Mouse (Mus musculus) brown adipose tissue, adult 24 weeks (tissue): ENCODE results near the gene Rps10. TPM values are rescaled to one million over a fixed set of nuclear protein-coding genes. Genes with fewer than 3 reads are reported as not detected.

Experiments
- H3K27ac ChIP-seq: fragments of 200-500 bp; replicated peaks from 2 replicates; pipeline ENCODE4 v1.5.1; 2012; ENCODE audit warnings: low read depth, mild to moderate bottlenecking, low read length
- H3K4me1 ChIP-seq: fragments of 200-500 bp; 2 replicates; pipeline ENCODE4 v1.6.1; 2012; ENCODE audit warnings: low read length, mixed read lengths; ENCODE audit not compliant: control insufficient read depth, insufficient read depth, insufficient read length
- H3K4me3 ChIP-seq: fragments of 200-500 bp; 2 replicates; pipeline ENCODE4 v1.5.1; 2012; ENCODE audit warnings: low read depth, mild to moderate bottlenecking, low read length, moderate library complexity; ENCODE audit not compliant: insufficient read depth
- polyA plus RNA-seq: library from polyadenylated mRNA; stranded (reverse); fragments of >200 nt; gene quantifications from 2 replicates; pipeline ENCODE4 v1.2.4, GENCODE M21; 2012; ENCODE audit not compliant: missing spikeins, insufficient read depth, insufficient read length

Gene Rps10
- polyA plus RNA-seq, 1 experiment: 765 TPM

DNA sequence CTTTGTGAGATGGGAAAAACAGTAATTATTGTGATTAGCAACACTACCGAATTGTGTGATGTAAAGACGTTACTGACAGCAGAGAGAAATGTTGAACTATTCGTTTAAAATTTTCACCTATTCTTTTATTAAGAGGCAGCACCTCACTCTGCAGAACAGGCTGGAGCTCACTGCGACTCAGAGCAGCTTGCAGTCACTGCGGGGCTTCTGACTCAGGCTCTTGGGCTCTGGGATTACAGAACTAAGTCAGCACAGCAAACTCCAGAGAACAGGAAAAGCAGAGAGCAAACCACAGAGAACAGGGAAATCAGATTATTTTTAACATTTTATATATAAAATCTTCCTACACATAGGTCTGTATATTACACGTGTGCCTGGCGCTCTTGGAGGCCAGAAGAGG lies 26.9 kb downstream of the Rps10 start:
- peaks cover 12% of the 10 kb centered on the region for H3K4me1 ChIP-seq

DNA sequence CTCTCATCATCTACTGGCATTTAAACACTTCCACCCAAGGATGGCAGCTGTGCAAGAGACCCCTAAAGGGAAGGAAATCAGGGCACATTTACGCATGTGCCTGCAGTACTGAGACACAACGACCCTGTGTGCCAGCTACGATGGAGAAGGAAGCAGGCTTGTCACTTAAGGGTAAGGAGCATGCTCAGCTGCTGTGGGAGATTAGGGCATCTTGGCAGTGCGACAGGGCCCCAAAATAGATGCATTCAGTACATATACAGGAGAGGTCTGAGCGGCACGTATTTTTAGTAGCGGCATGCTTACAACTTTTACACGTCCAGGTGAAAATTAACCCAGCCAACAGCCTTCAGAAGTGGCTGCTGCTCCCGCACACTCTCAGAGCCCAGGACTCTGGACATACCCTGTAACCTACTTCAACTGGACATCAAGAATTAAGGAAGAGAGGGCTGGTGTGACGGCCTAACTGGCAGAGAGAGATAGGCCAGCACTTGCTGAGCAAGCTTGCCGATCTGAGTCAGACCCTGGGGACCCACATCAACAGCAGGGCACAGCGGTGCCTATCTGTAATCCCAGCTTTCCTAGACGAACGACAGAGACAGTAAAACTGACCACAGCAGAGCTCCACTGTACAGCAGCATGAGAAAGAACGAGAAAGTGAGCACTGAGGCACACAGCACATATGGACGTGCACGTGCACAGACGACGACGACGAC lies 32.8 kb downstream of the Rps10 start:
- Histone ChIP-seq H3K4me1 (peaks cover 26% of the 10 kb centered on the region), H3K27ac (no peak overlapping the region), H3K4me3 (no peak overlapping the region)

More for the DNA sequence above, 26.9 kb downstream of the Rps10 start:
- Histone ChIP-seq H3K27ac (no peak overlapping the region), H3K4me3 (no peak overlapping the region)

DNA sequence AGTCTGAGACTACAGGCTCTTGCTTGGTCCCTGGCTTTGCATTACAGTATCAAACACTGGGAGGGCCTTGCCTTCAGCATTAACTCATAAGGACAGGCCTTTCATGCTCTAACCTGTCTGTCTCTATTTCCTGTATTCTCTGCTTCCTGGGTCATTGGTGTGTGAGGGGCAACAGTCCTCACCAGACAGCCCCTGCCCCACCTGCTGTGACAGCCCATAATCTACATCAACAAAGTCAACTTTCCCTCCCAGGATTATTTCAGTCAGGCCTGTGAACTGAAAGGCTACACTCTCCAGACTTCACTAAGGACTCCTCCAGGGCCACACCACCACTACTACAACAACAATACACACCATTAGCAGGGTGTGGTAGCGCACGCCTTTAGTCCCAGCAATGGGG lies 33.4 kb downstream of the Rps10 start:
- peaks cover 26% of the 10 kb centered on the region for H3K4me1 ChIP-seq
- no peak overlapping the region for H3K4me3 ChIP-seq

DNA sequence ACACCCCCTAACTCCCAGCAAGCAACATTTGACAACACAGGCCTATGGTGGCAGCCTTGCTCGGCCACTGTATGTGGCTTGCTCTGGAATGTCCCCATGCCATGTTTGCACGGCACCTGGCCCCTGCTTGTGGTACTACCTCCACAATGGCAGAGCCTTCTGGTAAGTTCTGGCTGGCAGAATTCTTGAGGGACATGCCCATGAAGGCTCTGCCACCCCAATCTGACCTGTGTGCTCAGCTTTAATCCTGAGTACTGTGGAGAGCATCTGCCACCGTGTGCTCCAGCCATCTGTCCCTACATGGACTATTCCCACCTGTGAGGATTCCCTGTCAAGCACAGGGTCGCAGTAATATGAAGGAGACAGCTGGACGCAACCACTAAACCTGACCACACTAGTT lies 35.6 kb downstream of the Rps10 start:
- no peak overlapping the region for H3K27ac ChIP-seq
- H3K4me1 ChIP-seq: peaks cover 26% of the 10 kb centered on the region
- H3K4me3 ChIP-seq: no peak overlapping the region

More for the DNA sequence above, 33.4 kb downstream of the Rps10 start:
- H3K27ac ChIP-seq: no peak overlapping the region

DNA sequence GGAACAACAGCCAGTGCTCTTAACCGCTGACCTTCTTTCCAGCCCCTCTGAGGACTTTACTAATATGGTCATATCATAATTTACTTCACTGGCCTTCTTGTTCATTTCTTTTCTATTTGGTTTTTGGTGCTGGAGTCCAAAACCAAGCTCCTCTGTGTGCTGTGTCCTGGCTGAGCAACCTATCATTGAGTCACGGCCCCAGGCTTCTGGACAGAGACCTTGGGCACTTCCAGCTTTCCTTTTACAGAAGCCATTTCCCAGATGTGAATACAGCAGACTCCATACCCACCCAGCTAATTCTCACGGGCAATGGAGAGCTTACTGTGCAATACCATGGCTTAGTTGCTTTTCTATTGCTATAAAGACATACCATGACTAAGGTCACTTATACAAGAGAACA lies 36.2 kb downstream of the Rps10 start:
- Histone ChIP-seq H3K4me3 (no peak overlapping the region), H3K4me1 (peaks cover 28% of the 10 kb centered on the region), H3K27ac (no peak overlapping the region)

DNA sequence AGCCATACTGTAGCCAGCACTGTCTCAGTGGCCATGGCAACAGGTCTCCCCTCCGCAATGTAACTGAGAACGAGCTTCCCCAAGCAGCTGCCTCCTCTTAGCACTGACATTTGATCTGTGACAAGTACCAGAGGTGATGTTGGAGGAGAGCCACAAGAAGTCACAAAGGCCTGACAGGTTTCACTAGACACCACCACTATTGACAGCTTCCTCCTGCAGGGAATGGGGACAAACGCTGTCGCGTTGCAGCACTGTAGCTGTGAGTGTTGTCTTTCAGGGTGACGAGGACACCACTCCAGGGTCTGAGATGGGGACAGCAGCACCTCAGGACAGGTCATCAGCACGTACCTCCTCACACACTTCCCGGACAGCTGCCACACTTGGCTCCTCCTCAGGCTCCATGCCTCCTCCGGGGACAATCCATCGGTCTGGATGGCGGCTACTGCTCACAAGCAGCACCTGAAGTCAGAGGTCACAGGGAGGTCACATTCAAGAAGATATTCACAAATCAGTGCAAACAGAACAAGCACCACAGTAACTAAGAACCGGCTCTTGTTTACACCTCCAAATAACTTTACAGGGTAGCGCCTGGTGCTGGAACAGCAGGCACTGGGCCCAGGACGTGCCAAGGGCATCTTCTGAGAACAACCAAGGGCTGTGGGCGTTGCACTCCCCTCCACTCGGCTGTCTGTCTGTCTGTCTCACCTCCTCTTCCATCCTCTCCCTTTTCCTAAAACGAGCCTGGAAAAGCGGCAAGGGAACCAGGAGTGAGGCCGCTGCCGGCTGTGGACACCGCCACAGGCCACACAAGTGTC lies 39.9 kb downstream of the Rps10 start:
- H3K27ac ChIP-seq: no peak overlapping the region
- H3K4me1 ChIP-seq: peaks cover 12% of the 10 kb centered on the region

DNA sequence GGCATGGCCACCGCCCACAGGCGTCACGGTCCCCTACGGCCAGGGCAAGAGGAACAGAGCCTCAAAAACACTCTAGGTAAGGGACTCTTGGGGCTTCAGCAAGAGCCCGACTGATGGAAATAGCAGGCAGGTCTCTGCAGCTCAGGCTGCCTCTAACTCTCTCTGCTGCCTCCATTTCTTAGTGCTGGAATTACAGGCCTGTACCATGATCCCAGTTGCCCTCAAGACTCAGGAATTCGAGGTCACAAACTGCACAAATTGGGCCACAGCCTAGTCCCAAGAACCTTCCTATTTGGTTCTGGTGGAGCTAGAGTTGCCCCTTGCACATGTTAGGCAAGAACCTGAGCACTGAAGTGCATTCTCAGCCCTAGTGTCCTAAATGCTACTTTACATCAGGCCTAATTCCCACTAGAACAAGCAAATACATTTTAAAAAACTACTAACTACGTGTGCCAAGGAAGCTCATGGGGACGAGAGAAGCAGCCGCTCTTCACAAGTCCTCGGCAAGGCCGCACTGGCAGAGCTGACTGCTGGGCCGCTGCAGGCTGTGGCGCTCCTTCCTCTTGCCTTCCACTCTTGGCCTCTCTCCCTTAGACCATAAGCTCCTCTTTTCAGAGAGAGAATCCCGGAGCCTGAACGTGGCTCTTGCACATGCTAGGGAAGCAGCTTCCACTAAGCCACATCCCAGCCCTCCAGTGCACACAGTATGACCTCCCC lies 40.7 kb downstream of the Rps10 start:
- Histone ChIP-seq H3K4me1 (peaks cover 8% of the 10 kb centered on the region), H3K4me3 (no peak overlapping the region), H3K27ac (no peak overlapping the region)

More for the DNA sequence above, 39.9 kb downstream of the Rps10 start:
- no peak overlapping the region for H3K4me3 ChIP-seq

DNA sequence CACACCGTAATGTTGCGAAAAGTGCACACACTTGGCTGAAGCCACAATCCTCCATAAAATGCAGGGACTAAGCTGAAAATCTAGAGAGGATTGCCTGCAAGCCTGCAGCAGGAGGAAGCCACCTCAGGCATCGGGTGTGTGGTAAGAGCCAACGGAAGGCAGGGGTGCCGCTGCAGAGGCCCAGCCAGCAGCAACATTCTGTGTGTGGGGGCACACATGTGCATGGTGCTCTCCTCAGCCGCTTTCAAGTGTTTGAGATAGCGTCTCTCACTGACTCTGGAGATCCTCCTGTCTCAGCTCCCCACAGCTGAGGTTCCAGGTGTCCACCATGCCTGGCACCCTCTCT lies 43.9 kb downstream of the Rps10 start:
- H3K27ac ChIP-seq: no peak overlapping the region
- H3K4me1 ChIP-seq: peaks cover 7% of the 10 kb centered on the region
- H3K4me3 ChIP-seq: no peak overlapping the region

DNA sequence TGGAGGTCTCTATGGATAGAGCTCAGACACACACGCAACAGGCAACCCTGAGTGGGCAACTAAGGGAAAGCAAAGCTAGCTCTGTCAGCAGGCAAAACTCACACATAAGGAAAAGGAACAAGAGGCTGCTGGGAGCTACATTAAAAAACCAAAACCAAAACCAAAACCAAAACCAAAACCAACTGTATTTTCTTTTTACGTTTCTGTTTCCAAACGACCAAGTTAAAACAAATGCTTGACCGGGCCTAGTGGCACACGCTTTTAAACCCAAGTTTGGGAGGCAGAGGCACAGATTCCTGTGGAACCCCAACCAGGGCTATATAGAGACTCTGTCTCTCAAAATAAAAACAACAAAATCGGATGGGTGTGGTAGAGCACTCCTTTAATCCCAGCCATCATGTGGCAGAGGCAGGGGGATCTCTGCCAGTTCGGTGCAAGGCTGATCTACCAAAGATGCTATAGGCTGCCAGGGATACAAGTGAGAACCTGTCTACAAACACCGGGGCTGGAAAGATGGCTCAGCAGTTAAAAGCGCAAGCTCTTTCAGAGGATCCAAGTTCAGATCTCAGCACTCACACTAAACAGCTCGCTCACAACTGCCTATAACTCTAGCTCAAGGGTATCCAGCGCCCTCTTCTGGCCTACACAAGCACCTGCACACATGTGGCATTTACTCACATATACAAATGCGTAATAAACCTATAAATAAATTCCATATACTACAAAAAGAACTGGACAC lies 44.5 kb downstream of the Rps10 start:
- H3K4me1 ChIP-seq: peaks cover 11% of the 10 kb centered on the region
- peak overlapping the region; percentile 40; the same call in 1 of the 2 replicates for H3K27ac ChIP-seq
- H3K4me3 ChIP-seq: peak overlapping the region; percentile 38; the same call in 1 of the 2 replicates

DNA sequence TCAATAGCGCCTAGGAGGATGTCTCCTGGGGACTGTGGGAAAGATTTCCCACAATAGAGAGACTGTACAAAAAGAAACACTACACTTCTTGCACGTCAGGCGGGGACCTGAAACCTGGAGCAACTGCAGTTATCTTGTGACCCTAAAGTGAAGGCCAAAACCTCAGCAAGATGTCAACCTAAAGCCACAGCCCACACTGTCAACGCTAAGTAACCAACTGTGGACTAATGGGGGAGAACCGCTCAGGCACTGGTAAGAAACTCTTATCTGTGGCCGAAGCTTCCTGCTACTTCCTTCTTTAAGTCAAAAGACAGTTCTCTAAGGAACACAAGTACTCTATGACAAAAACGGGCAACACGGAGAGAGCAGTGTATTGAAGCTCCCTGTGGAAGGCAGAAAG lies 48.2 kb downstream of the Rps10 start:
- Histone ChIP-seq H3K4me3 (no peak overlapping the region), H3K27ac (no peak overlapping the region), H3K4me1 (peaks cover 9% of the 10 kb centered on the region)

DNA sequence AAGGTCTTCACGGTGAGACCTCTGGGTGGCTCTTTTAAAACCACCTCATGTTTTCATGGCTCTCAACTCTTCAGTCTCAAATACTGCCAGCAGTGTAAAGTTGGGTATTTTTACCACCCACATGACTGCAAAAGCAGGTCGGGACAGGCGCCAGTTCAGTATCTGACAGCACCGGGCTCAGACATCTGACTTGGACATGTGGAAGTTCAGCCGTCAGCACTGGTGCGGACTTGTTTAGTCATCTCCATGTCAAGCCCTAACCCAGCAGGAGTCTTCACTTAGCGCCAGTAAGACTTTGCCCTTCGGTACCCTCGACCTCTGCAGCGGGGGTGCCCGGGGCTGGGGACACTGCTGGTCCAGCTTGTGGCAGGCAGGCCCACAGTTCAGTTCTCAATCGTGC lies 49.2 kb downstream of the Rps10 start:
- H3K4me3 ChIP-seq: no peak overlapping the region
- peaks cover 9% of the 10 kb centered on the region for H3K4me1 ChIP-seq
- H3K27ac ChIP-seq: no peak overlapping the region

DNA sequence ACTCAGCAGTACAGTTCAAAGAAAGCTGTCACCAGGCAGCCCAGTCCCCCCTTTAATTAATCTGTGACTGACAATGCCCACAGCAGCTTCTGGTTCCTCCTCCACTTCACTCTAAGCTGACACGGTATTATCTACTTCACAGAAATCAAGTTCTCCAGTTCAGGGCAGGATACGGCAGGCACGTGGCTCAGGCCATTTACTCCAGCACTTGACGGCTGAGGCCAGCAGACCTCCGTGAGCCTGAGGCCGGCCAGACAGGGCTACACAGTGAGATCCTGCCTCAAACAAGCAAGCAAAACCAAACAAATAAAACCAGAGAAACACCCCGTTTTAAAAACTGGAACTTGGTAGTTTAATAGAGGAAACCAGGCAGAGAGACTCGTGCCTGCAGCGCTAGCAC lies 49.8 kb downstream of the Rps10 start:
- Histone ChIP-seq H3K4me1 (peaks cover 9% of the 10 kb centered on the region), H3K4me3 (no peak overlapping the region), H3K27ac (no peak overlapping the region)

DNA sequence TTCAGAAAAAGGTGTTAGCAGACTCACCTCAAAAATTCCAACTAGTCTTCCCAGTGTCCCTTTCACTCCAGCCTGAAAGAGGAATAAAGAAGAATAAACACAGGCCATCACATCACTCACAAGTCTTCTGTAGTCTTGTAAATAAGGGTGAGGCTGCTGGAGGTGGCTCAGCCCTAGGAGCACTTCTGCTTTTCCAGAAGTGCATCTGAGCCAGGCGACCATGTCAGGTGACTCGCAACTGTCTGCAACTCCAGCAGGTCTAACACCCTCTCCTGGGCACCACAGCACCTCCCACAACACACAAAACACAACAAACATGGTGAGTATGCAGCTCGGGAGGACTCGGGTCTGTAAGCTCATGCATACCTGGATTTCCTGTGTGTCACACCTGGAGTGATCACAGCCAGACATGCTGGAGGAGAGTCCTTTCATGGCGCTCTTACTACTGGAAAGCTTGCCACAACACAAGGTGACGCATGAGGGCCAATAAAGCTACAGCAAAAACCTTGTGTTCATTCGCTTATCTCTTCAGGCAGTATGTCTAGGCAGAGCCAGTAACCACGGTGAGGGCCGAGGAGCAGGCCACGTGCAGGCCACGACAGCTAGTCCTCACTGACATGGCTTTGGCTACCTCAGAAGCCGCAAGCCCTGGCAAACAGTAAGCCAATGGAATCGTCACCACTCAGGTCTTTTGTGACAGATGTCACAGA lies 53.1 kb downstream of the Rps10 start:
- H3K4me3 ChIP-seq: no peak overlapping the region
- no peak overlapping the region for H3K27ac ChIP-seq
- H3K4me1 ChIP-seq: peaks cover 9% of the 10 kb centered on the region
